Mouse (Mus musculus) embryonic fibroblast, embryonic 13.5 days (primary cell): ENCODE measurements at regions not wholly inside any gene's neighbourhood (a gene's known extent, or its start where the extent isn't known, plus 50 kb on each side); places are given as distances from the start of the nearest gene placed in this dataset.

Source experiments
- CTCF ChIP-seq: IDR thresholded peaks from 2 replicates; pipeline ENCODE4 v1.5.1; 2011; ENCODE audit warnings: mild to moderate bottlenecking, control low read depth, low read length, moderate library complexity, borderline replicate concordance; ENCODE audit not compliant: insufficient read depth
- POLR2A ChIP-seq: IDR thresholded peaks from 2 replicates; pipeline ENCODE4 v1.6.1; 2011; ENCODE audit warnings: low read depth, mild to moderate bottlenecking, control low read depth, low read length, moderate library complexity

- no peak for TF ChIP-seq CTCF
- no peak for TF ChIP-seq POLR2A
Measured at GRCm38 (mm10) chr6:135543863-135544262, 181.5 kb downstream of the Emp1 start.
